Mouse (Mus musculus) Patski (cell line): Measurements from ENCODE around the gene Sec24c. TPM values are rescaled to one million over a fixed set of nuclear protein-coding genes. Genes with fewer than 3 reads are reported as not detected.

ENCODE experiments used
- ATAC-seq: fragments of 100-300 bp; one replicate; pipeline ENCODE4 v1.8.0; 2021
- CTCF ChIA-PET: fragments of 350-600 bp; sonication (Branson Sonifier 250); formaldehyde crosslinking; loops from one replicate; lab custom pipeline; 2022; ENCODE audit warnings: inconsistent platforms; lab: Charles Lee
- POLR2A ChIA-PET: fragments of 350-600 bp; sonication (Branson Sonifier 250); formaldehyde crosslinking; loops from one replicate; lab custom pipeline; 2022; ENCODE audit warnings: antibody characterized with exemption, inconsistent platforms; lab: Charles Lee
- DNase-seq: peaks from one replicate; pipeline ENCODE4 v3.0.0-alpha.2; 2011; ENCODE audit warnings: low read depth, low spot score
- H3K27me3 ChIP-seq: fragments of 371-371 bp; one replicate; pipeline ENCODE4 v1.5.1; 2021
- CTCF ChIP-seq: fragments of 100-300 bp; IDR thresholded peaks from one replicate; pipeline ENCODE4 v1.5.1; 2021
- in situ Hi-C: fragments of 300-500 bp; cut with MboI; formaldehyde crosslinking; loops from 3 replicates; pipeline ENCODE4 v1.11.1; 2018; ENCODE audit warnings: low pct_unique_long_range_greater_than_20kb, mixed read lengths
- polyA plus RNA-seq: library from polyadenylated mRNA; unstranded; gene quantifications from one replicate; pipeline ENCODE4 v1.2.3, GENCODE M21; 2021

Gene Sec24c
- polyA plus RNA-seq, 1 experiment from 2014 or later = 113 TPM

DNA sequence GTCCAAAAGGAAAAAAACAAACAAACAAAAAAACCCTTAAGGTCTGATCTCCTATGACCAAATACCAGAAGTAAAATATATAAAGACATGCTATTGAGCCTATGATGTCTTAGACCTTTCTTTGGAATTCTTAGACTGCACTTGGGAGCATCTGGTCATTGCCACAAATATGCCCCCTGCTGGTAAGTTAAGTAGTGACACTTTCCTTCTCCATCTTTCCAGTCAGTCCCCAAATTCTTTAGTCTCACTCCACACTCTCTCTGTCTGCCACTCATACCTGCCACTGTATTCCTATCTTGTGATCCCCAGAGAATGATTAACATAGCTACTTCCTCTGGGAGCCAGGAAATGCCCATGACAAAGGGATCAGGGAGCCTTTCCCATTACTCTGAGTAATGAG, 15.8 kb upstream of the Sec24c start:
- in situ Hi-C loops = loop anchor here (5.0 kb wide), 1 partner anchor 71 kb away; no protein-coding TSS in a partner anchor
- TF ChIP-seq CTCF = no peak
- H3K27me3 ChIP-seq = no peaks in the 10 kb centered on the region
- ChIA-PET CTCF (interaction anchor here (0.7 to 6.2 kb wide), 13 partner anchors 10 to 91 kb away, joined by 3 to 72 read pairs (median 4); partner anchors contain the start of gene Usp54), POLR2A (interaction anchor here (0.5 to 1.2 kb wide), 2 partner anchors 51 to 82 kb away, joined by 3 to 4 read pairs; no protein-coding TSS in a partner anchor)
- ATAC-seq (no peak), DNase-seq (no peak)

DNA sequence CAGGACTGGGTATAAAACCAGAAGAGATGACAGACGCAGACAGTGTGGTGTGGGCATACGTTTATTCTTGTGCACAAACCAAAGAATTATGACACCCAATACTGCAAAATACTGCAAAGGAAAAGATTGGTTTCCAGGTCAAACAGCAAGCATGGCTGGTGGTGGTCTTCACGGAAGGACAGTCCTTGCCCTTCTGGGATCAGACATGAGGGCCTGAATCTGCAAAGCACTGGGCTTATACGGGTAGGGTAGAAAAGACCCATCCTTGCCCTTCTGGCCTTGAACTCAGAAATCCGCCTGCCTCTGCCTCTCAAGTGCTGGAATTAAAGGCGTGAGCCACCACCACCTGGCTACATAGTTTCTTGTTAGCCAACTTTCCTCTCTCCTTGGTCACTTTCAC, 15.2 kb upstream of the Sec24c start:
- no peaks in the 10 kb centered on the region for H3K27me3 ChIP-seq
- no peak for DNase-seq
- no peak for TF ChIP-seq CTCF
- CTCF ChIA-PET = interaction anchor here (0.7 to 6.2 kb wide), 13 partner anchors 10 to 97 kb away, joined by 3 to 72 read pairs (median 4); partner anchors contain the start of gene Usp54
- in situ Hi-C loops = loop anchor here (5.0 kb wide), 1 partner anchor 72 kb away; no protein-coding TSS in a partner anchor
- POLR2A ChIA-PET = interaction anchor here (0.6 to 1.2 kb wide), 2 partner anchors 49 to 83 kb away, joined by 3 to 4 read pairs; no protein-coding TSS in a partner anchor
- ATAC-seq = no peak

DNA sequence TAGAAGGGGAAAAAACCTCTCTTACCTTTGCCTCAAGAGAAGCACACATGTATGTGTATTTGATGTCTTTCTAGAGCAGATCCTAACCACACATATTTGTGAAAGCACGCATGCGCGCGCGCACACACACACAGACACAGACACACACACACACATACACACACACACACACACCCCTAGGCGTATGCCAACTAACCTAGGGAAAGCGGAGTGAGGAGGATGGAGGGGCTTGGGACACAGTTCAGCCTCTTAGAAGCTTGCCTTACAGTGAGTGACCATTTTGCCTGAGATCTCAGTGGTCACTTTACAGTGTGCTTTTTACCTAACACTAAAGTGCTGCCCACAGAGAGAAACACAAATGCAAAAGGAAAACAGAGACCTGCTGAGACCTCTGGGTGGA, 14.4 kb upstream of the Sec24c start:
- ChIA-PET CTCF (interaction anchor here (0.9 to 6.2 kb wide), 6 partner anchors 11 to 98 kb away, joined by 3 to 72 read pairs (median 6); no protein-coding TSS in a partner anchor), POLR2A (interaction anchor here (0.6 to 1.2 kb wide), 2 partner anchors 48 to 83 kb away, joined by 3 to 4 read pairs; no protein-coding TSS in a partner anchor)
- no peaks in the 10 kb centered on the region for H3K27me3 ChIP-seq
- in situ Hi-C loops = loop anchor here (5.0 kb wide), 1 partner anchor 72 kb away; no protein-coding TSS in a partner anchor
- DNase-seq (no peak), ATAC-seq (no peak)
- no peak for TF ChIP-seq CTCF

DNA sequence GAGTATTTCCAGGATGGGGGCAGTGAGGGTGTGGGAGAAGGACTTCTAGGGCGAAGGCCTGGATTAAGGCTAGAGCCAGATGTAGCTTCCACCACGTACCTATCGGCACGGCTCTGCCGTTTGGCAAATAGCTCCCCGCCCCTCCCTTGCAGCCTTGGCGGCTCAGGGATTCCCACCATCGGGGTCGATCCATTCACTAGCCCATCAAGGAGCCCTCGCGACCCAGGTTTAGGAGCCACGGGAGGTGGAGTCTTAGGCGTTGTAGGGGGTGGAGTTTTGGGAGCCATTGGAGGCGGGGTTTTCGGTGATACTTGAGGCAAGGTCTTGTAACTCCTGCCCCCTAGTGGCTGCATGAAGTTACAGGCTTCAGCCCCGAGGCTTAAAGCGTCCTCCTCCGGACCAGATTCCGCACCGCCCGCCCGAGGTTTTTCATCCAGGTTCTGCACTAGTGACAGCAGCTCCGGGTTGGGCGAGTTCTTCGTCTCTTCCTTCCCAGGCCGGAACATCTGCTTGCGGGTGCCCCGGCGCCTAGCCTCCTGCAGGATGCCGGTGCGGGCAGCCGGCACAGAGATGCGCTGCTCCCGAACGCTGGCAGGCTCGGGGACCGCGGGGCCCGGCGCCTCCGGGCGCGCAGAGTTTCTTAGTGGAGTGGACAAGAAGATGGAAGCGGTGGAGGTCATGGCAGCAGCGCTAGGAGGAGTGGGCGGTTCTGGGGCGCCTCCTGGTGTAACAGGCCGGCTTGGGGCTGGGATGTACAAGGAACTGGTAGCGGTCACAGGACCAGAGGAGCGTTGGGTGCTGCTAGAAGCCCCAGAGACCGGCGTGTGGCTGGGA, 13.1 kb upstream of the Sec24c start:
- no peak for TF ChIP-seq CTCF
- no peaks in the 10 kb centered on the region for H3K27me3 ChIP-seq
- ATAC-seq (peak; percentile 83), DNase-seq (peak; percentile 69)
- ChIA-PET CTCF (interaction anchor here (0.7 to 6.2 kb wide), 12 partner anchors 12 to 96 kb away, joined by 3 to 72 read pairs (median 4); no protein-coding TSS in a partner anchor), POLR2A (interaction anchor here (0.7 to 1.3 kb wide), 6 partner anchors 9 to 99 kb away, joined by 3 to 5 read pairs (median 3); no protein-coding TSS in a partner anchor)
- in situ Hi-C loops = no loop called here

DNA sequence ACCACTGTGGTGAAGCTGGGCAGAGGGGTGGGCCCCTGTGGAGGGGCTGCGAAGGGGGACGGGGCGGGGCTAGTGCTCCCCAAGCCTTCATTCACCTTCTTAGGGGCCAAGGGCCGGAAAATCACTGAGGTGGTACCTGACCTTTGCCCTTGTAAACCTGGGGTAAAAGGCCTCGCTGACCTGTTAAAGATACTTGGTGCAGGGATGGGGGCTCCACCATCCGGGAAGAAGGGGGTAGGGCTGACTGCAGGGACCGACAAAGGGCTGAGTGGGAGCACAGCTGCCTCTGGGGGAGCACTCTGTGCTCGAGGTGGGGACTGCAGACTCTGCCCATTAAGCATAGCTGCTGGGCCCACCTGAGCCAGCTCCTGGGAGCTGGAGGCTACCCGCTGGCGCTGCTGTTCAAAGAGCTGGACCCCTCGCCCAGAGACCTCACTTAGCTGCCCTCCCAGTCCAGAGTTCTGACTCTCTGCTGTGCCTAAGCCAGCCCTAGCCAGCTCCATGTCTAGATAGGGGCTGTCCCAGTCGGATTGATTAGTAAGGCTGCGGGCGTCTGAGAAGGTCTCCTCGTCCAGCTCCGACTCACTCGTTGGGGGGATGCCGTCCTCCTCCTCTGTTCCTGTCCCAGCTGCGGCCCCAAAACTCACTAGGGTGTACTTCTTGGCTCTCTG, 12.3 kb upstream of the Sec24c start:
- TF ChIP-seq CTCF = no peak
- POLR2A ChIA-PET = interaction anchor here (0.7 to 1.3 kb wide), 3 partner anchors 54 to 86 kb away, joined by 3 to 5 read pairs (median 4); no protein-coding TSS in a partner anchor
- no peak for ATAC-seq
- in situ Hi-C loops = no loop called here
- no peak for DNase-seq
- no peaks in the 10 kb centered on the region for H3K27me3 ChIP-seq
- CTCF ChIA-PET = interaction anchor here (1.2 to 6.2 kb wide), 6 partner anchors 11 to 85 kb away, joined by 3 to 72 read pairs (median 4); no protein-coding TSS in a partner anchor

DNA sequence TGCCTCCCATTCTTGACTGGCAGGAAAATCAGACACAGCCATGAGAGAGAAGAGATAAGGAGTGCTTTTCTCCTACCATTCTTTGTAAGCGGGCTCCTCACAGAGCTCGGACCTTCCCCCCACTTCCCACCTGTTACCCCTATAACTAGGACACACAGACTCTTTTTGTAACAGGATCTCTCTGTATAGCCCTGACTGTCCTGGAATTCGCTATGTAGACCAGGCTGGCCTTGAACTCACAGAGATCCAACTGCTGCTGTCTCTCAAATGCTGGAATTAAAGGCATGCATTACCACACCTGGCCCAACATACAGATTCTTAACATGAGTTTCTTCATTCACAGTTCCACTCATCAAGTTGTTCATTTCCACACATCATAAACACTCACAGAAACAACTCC, 11.4 kb upstream of the Sec24c start:
- ChIA-PET POLR2A (interaction anchor here (0.8 kb wide), 1 partner anchor 45 kb away, joined by 3 read pairs; no protein-coding TSS in a partner anchor), CTCF (interaction anchor here (6.2 kb wide), 1 partner anchor 86 kb away, joined by 72 read pairs; no protein-coding TSS in a partner anchor)
- no peaks in the 10 kb centered on the region for H3K27me3 ChIP-seq
- no peak for TF ChIP-seq CTCF
- in situ Hi-C loops = no loop called here
- no peak for DNase-seq
- no peak for ATAC-seq

DNA sequence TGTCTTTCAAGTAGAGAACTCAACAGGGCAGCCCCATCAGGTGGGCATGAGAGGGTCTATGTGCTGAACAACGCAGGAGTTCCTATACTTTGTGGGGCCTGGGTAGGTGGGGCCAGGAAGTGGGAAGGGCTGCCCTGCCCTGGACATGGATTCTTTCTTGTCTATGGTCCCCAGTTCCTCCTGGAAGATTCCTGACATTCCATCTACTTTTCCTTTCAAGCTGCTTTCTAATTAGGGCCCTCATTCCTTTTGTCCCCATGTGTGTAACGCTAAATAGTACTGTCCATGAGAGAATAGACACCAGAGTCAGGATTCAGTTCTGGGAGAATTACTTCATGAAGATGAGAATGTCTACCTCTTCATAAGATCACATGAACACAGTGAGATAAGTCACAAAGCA, 10.5 kb upstream of the Sec24c start:
- in situ Hi-C loops = no loop called here
- DNase-seq = no peak
- no peak for TF ChIP-seq CTCF
- ATAC-seq = no peak
- CTCF ChIA-PET = interaction anchor here (1.0 to 6.2 kb wide), 5 partner anchors 10 to 218 kb away, joined by 3 to 72 read pairs (median 3); no protein-coding TSS in a partner anchor
- H3K27me3 ChIP-seq = no peaks in the 10 kb centered on the region
- POLR2A ChIA-PET = interaction anchor here (0.6 kb wide), 1 partner anchor 55 kb away, joined by 3 read pairs; no protein-coding TSS in a partner anchor

DNA sequence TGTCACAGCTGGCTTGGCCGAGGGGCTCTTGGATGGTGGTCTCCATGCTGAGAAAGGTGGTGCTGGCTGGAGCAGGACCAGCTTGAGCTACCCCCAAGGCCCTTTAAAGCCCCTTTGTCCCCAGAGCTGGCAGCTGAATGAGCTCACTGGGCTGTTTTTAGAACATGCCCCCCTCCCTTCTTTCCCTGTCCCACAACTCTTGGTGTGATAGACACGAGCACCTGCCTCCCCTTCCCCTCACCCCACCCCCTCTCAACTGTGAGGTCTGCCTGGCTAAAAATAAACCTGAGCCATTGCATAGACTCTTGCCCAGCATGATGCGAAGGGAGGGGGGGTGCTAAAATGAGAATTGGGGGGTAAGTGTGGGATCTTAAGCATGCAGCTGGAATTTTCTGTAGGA, 9.7 kb upstream of the Sec24c start:
- no peak for TF ChIP-seq CTCF
- ChIA-PET POLR2A (interaction anchor here (0.6 kb wide), 1 partner anchor 56 kb away, joined by 3 read pairs; no protein-coding TSS in a partner anchor), CTCF (interaction anchor here (1.0 to 1.6 kb wide), 4 partner anchors 9 to 219 kb away, joined by 3 to 5 read pairs (median 3); no protein-coding TSS in a partner anchor)
- DNase-seq (no peak), ATAC-seq (no peak)
- no peaks in the 10 kb centered on the region for H3K27me3 ChIP-seq
- in situ Hi-C loops = no loop called here

DNA sequence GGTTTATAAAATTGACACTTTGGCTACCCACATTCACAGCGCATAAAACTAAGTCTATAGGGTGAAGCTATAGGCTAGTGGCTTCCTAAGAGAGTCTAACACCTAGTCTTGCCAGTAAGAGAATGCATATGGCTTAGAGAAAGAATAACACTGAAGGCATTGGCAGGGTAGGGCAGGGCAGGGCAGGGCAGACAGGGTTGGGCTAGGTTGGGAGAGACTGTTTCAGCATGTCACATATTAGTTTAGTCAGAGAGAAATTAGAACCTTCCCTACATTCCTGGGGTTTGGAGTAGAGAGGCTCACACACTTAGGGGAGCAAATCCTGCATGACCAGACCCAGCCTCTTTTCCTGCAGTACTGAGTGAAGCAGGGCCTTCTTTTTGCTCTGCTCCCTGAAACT, 6.6 kb upstream of the Sec24c start:
- H3K27me3 ChIP-seq = no peaks in the 10 kb centered on the region
- in situ Hi-C loops = loop anchor here (5.0 kb wide), 1 partner anchor 265 kb away; no protein-coding TSS in a partner anchor
- POLR2A ChIA-PET = no interaction called here
- DNase-seq = no peak
- CTCF ChIA-PET = no interaction called here
- TF ChIP-seq CTCF = no peak
- ATAC-seq = no peak
